Mouse (Mus musculus) cortical plate, adult 2 months (tissue): ENCODE measurements around the gene Ccng1. TPM values are rescaled to one million over a fixed set of nuclear protein-coding genes. Genes with fewer than 3 reads are reported as not detected.

Experiments
- H3K27ac ChIP-seq: fragments of 200-500 bp; 2 replicates; pipeline ENCODE4 v1.5.1; 2012; ENCODE audit warnings: low read length, control low read depth, inconsistent platforms; ENCODE audit not compliant: insufficient read depth
- H3K4me1 ChIP-seq: fragments of 200-500 bp; 2 replicates; pipeline ENCODE4 v1.6.1; 2011; ENCODE audit warnings: low read length; ENCODE audit not compliant: control insufficient read depth, insufficient read depth
- H3K4me3 ChIP-seq: fragments of 200-500 bp; 2 replicates; pipeline ENCODE4 v1.5.1; 2011; ENCODE audit warnings: mild to moderate bottlenecking, low read length, control low read depth; ENCODE audit not compliant: insufficient read depth
- CTCF ChIP-seq: fragments of 200-500 bp; IDR thresholded peaks from 2 replicates; pipeline ENCODE4 v1.5.1; 2011; ENCODE audit warnings: mild to moderate bottlenecking, control low read depth, low read length; ENCODE audit not compliant: insufficient read depth; ENCODE audit errors: extremely low read depth
- POLR2A ChIP-seq: fragments of 200-500 bp; IDR thresholded peaks from 2 replicates; pipeline ENCODE4 v1.6.1; 2011; ENCODE audit warnings: mild to moderate bottlenecking, low read length, control low read depth; ENCODE audit not compliant: insufficient read depth; ENCODE audit errors: extremely low read depth
- polyA plus RNA-seq: library from polyadenylated mRNA; depleted of rRNA; stranded (reverse); fragments of >200 nt; gene quantifications from 2 replicates; pipeline ENCODE4 v1.2.3, GENCODE M21; 2012

Gene Ccng1
- polyA plus RNA-seq, 1 experiment, result 46.8 TPM

- no peaks in the 10 kb centered on the region for H3K4me1 ChIP-seq
- no peak overlapping the region for H3K27ac ChIP-seq
- no peak for TF ChIP-seq POLR2A
- TF ChIP-seq CTCF, result peak; percentile 33; the same call in 1 of the 2 replicates
- H3K4me3 ChIP-seq, result no peak overlapping the region
Measured at GRCm38 (mm10) chr11:40763395-40763794, 8.3 kb upstream of the Ccng1 start.

GRCm38 (mm10) chr11:40759896-40760295, 4.8 kb upstream of the Ccng1 start:
- TF ChIP-seq POLR2A, result no peak
- TF ChIP-seq CTCF, result no peak
- no peak overlapping the region for H3K27ac ChIP-seq
- no peak overlapping the region for H3K4me3 ChIP-seq
- 0 out of 2 replicates have a peak, but pooled peaks cover 1% of the 10 kb centered on the region for H3K4me1 ChIP-seq

- TF ChIP-seq POLR2A, result no peak
- no peak for TF ChIP-seq CTCF
- H3K4me1 ChIP-seq, result 0 out of 2 replicates have a peak, but pooled peaks cover 1% of the 10 kb centered on the region
- no peak overlapping the region; the same call in 1 of the 2 replicates for H3K27ac ChIP-seq
- no peak overlapping the region; the same call in 1 of the 2 replicates for H3K4me3 ChIP-seq
Measured at GRCm38 (mm10) chr11:40755968-40756367, 857 bp upstream of the Ccng1 start.

- H3K4me1 ChIP-seq, result 0 out of 2 replicates have a peak, but pooled peaks cover 1% of the 10 kb centered on the region
- peak overlapping the region; percentile 35 for H3K27ac ChIP-seq
- TF ChIP-seq POLR2A (no peak), CTCF (no peak)
- H3K4me3 ChIP-seq, result peak overlapping the region; percentile 57
Measured at GRCm38 (mm10) chr11:40754664-40755107, 425 bp downstream of the Ccng1 start.

GRCm38 (mm10) chr11:40753836-40754235, 1.3 kb downstream of the Ccng1 start:
- TF ChIP-seq POLR2A (no peak), CTCF (no peak)
- Histone ChIP-seq H3K4me3 (no peak overlapping the region; the same call in 1 of the 2 replicates), H3K4me1 (0 out of 2 replicates have a peak, but pooled peaks cover 1% of the 10 kb centered on the region), H3K27ac (no peak overlapping the region)

GRCm38 (mm10) chr11:40747716-40748115, 7.4 kb downstream of the Ccng1 start:
- Histone ChIP-seq H3K27ac (no peak overlapping the region), H3K4me1 (no peaks in the 10 kb centered on the region), H3K4me3 (no peak overlapping the region)
- TF ChIP-seq POLR2A (0 out of 2 replicates have a peak, but pooled peaks have one; percentile 13), CTCF (no peak)

GRCm38 (mm10) chr11:40746361-40746760, 8.8 kb downstream of the Ccng1 start:
- TF ChIP-seq CTCF, result no peak
- no peak for TF ChIP-seq POLR2A
- Histone ChIP-seq H3K27ac (no peak overlapping the region), H3K4me3 (no peak overlapping the region), H3K4me1 (no peaks in the 10 kb centered on the region)

GRCm38 (mm10) chr11:40744348-40744747, 10.8 kb downstream of the Ccng1 start:
- TF ChIP-seq CTCF (no peak), POLR2A (no peak)

GRCm38 (mm10) chr11:40741605-40742262, 13.4 kb downstream of the Ccng1 start:
- no peak overlapping the region for H3K4me3 ChIP-seq
- H3K4me1 ChIP-seq, result no peaks in the 10 kb centered on the region
- TF ChIP-seq POLR2A, result no peak
- no peak for TF ChIP-seq CTCF
- no peak overlapping the region for H3K27ac ChIP-seq

More at GRCm38 (mm10) chr11:40744348-40744747, 10.8 kb downstream of the Ccng1 start:
- no peaks in the 10 kb centered on the region for H3K4me1 ChIP-seq
- H3K4me3 ChIP-seq, result no peak overlapping the region
- H3K27ac ChIP-seq, result no peak overlapping the region

GRCm38 (mm10) chr11:40737369-40737768, 17.7 kb downstream of the Ccng1 start:
- Histone ChIP-seq H3K4me1 (no peaks in the 10 kb centered on the region; the same call in none of the 2 replicates), H3K27ac (no peak overlapping the region), H3K4me3 (no peak overlapping the region)
- no peak for TF ChIP-seq CTCF
